Mouse (Mus musculus) CD4-positive helper T cell, adult 2 months (primary cell): ENCODE results near the gene Commd4.
"Not testable (repeated sequence)": the region's sequence is repeated elsewhere in the genome, so short reads cannot be mapped to it uniquely, and the experiment has no call there.

Experiments used
- DNase-seq: peaks from one replicate; pipeline ENCODE4 v3.0.0-alpha.2; 2012; ENCODE audit warnings: low read depth, missing footprints, low spot score

The Commd4 gene

GRCm38 (mm10) chr9:57158013-57158470, at the start of gene Commd4:
TSS of gene Commd4 (minus strand) at chr9:57158331.
- DNase-seq = peak; percentile 91

GRCm38 (mm10) chr9:57206896-57207295, 48.8 kb upstream of the Commd4 start:
- DNase-seq = no peak

- DNase-seq = not testable (repeated sequence)
Measured at GRCm38 (mm10) chr9:57203571-57203970, 45.4 kb upstream of the Commd4 start.

GRCm38 (mm10) chr9:57202981-57203380, 44.9 kb upstream of the Commd4 start:
- DNase-seq = no peak

GRCm38 (mm10) chr9:57197414-57197813, 39.3 kb upstream of the Commd4 start:
- DNase-seq = no peak

GRCm38 (mm10) chr9:57196708-57197107, 38.6 kb upstream of the Commd4 start:
- DNase-seq = no peak

- DNase-seq = no peak
Measured at GRCm38 (mm10) chr9:57168411-57168810, 10.3 kb upstream of the Commd4 start.

GRCm38 (mm10) chr9:57166173-57166572, 8.0 kb upstream of the Commd4 start:
- no peak for DNase-seq

- DNase-seq = no peak
Measured at GRCm38 (mm10) chr9:57163137-57163536, 5.0 kb upstream of the Commd4 start.

- no peak for DNase-seq
Measured at GRCm38 (mm10) chr9:57162496-57162895, 4.4 kb upstream of the Commd4 start.

- no peak for DNase-seq
Measured at GRCm38 (mm10) chr9:57158506-57158905, 375 bp upstream of the Commd4 start.

- DNase-seq = peak; percentile 68
Measured at GRCm38 (mm10) chr9:57157499-57157898, 632 bp downstream of the Commd4 start.

GRCm38 (mm10) chr9:57156823-57157222, 1.3 kb downstream of the Commd4 start:
- no peak for DNase-seq

GRCm38 (mm10) chr9:57156383-57156782, 1.7 kb downstream of the Commd4 start:
- DNase-seq = no peak

- no peak for DNase-seq
Measured at GRCm38 (mm10) chr9:57152331-57152730, 5.8 kb downstream of the Commd4 start.

- no peak for DNase-seq
Measured at GRCm38 (mm10) chr9:57150192-57150591, 7.9 kb downstream of the Commd4 start.

- no peak for DNase-seq
Measured at GRCm38 (mm10) chr9:57149021-57149420, 9.1 kb downstream of the Commd4 start.

GRCm38 (mm10) chr9:57148144-57148878, 9.8 kb downstream of the Commd4 start, which contains the start of gene Neil1:
TSS of gene Neil1 (minus strand) at chr9:57148305.
- peak; percentile 90 for DNase-seq

- no peak for DNase-seq
Measured at GRCm38 (mm10) chr9:57147205-57148143, 10.7 kb downstream of the Commd4 start.

- no peak for DNase-seq
Measured at GRCm38 (mm10) chr9:57146451-57147066, 11.6 kb downstream of the Commd4 start.

- no peak for DNase-seq
Measured at GRCm38 (mm10) chr9:57144830-57145229, 13.3 kb downstream of the Commd4 start.

- no peak for DNase-seq
Measured at GRCm38 (mm10) chr9:57143212-57143611, 14.9 kb downstream of the Commd4 start.
